Mouse (Mus musculus) cerebellum, adult 18-20 months (tissue): ENCODE data around the gene E130208F15Rik.

Experiments
- DNase-seq, 2 experiments: peaks; one replicate each; pipeline ENCODE4 v3.0.0; 2021

Gene E130208F15Rik

DNA sequence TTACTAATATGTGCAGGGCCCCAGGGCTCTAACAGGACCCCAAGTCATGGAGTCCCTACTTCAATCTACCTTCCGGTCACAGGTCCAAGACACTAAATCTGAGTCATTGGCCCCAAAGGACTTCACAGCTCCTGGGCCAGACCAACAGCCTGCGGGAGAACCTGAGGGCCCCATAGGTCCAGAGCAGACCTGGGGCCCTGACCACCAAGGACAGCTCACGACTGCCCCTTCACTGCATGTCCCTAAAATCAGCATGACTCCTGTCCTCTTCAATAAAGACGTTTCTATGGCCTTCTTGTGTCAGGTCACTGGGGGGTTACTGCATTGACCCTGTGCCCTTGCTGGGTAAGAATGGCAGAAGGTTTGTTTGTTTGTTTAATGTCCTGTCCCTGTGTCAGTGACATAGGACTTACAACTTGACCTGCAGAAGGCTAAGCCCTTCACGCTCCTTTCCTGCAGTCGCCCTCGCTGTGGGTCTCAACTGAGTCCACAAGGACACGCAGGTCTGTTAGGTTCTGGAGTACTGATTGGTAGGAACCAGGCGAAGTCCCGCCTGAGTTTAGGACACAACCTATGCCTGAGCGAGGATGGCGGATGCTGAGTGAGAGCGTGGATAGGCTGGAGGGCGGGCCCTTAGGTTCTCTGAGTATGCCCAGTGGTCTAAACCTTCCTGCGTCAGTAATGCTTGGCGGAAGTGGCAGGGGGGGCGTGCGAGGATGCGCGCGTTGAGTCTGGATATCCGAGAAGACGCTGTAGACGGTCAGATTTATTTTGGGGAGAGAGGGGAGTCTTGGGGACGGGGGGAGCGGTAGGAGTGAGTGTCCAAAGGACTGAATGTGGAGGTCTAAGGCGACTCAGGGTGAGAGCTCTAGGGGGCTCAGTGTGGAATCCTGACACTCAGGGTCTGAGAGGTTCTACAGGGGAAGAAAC lies 13.2 kb upstream of the E130208F15Rik start, which contains the start of gene Alkbh6:
Alkbh6 (plus strand) TSS at position 642 of the 930 bp plus-strand sequence.
- DNase-seq, result peak; percentile 91 to 99

DNA sequence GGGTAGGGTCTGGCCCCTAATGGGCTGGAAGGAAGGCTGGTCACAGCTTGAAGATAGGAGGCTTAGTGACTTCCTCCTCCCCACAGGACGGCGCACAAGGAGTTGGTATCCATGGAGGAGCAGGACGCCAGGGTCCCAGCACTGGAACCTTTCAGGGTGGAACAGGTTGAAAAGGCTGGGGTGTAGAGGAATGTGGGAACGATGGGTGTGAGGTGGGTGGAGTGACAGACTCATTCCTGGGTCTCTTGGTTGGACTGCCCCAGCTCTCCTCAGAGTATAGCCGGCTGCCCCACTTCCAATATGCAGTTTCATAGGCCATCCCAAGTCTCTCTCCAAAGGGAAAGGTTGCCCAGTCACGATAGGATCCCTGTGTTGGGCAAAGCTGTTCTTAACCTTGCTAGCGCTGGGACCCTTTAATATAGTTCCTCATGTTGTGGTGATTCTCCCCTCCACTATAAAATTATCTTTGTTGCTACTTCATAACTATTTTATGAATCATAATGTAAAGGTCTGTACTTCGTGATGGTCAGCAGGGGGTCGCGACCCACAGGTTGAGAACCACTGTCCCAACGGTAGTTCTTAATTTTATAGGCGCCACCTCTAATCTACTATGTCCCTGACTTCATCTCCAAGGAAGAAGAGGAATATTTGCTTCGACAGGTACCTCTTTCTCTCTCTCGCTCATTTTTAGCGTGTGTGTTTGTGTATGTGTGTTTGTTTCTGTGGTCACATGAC lies 12.0 kb upstream of the E130208F15Rik start:
- DNase-seq, result no peak

DNA sequence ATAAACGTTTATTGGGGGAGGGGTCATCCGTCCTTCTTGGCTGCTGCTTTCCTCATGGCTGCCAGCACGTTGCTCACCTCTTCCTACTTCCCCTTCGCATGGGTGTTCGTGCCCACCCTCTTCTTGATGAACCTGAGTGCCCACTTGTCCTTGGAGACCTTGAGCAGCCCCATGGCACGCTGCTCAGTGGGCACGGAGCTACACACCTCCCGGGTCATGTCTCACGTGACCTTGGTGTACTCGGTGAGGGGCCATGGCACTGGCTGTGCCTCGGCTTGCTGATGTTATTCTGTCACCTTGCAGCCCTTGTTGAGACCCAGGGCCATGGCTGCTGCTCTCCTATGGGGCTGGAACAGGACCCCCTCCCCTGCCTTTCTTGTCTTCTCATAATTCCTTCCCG lies 11.4 kb upstream of the E130208F15Rik start:
- DNase-seq, result no peak

DNA sequence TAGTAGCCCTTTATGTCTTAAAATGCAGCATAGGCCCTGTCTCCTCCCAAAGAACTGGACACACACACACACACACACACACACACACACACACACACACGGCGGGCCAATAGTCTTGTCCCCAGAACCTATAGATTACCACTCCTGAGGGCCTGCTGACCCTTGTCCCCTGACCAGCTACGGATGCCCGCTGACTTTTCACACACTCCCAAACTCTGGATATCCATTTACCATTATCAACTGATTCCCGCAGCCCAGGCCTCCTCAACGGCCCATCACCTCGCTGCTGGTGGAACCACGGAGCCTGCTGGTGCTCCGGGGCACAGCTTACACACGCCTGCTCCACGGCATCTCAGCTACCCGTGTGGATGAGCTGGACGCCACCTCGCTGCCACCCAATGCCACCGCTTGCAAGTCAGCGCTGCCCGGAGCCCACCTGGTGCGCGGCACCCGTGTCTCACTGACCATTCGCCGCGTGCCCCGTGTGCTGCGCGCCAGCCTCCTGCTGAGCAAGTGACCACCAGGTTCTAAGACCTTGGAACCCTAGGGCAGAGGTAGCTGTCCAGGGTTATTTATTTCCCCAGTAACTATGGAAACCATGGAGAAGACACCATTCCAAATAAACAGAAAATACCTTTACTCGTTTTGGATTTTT lies 7.7 kb upstream of the E130208F15Rik start:
- peak in 1 of 2 experiments; percentile 23 for DNase-seq

DNA sequence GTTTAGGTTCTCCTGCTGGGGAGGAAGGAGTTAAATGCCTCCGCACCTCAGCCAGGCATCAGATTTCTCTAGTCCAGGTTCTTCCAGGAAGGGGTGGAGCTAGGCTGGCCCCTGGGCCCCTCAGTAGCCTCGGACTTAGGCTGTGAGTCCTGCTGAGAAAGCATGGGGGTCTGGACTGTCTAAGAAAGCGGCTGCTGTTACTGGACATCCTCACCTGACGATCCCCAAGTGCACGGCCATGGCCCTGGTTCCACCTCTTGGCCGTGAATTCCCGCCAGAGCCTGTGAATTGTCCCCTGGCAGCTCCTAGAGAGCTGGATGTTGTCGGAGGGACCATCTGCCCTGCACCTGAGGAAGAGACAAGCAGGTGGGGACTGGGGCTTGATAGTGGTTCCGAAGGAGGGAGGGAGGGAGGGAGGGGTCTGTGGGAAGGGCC lies 6.8 kb upstream of the E130208F15Rik start, which contains the start of gene Syne4:
Syne4 (plus strand) TSS at position 87 of the 435 bp plus-strand sequence.
- peak in 1 of 2 experiments; percentile 46 for DNase-seq

DNA sequence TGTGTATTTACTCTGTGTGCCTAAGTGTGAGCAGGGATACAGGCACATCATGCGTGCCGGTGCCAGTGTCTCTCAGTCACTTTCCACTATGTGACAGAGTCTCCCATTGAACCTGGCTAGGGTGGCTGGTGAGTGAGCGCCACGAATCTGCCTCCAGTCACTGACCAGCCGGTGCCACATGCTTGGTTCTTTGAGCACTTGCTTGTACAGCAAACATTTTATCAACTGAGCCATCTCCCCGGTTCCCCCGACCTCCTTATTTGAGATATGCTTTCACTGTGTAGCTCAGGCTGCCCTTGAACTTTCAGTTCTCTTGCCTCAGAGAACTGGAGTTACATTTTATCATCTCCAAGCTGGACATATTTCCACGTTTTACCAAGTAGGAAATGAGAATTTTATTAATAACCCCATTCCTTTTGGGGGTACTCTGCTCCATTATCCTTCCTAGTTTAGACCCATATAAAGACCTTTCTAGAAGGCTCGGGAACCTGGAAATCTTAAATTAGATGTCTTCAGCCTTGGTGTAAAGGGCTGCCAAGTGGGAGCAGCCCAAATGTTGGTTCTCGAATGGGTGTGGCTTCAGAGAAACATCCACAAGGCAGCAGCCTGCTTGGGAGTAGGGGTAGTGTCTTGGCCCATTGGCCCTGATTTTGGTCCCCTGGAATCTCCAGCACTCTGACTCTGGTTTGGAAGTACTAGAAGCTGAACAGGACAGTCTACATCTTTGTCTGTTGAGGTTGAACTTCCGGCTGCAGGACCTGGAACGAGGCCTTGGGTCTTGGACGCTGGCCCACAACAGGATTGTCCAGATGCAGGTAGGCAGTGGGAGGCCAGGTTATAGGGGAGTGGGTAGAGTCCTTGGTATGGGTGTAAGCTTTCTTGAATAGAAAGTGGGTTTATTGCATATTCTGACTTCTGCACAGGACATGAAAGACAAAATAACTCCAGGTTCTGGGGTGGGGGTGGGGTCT lies 5.7 kb upstream of the E130208F15Rik start:
- peak in 1 of 2 experiments; percentile 38 for DNase-seq

DNA sequence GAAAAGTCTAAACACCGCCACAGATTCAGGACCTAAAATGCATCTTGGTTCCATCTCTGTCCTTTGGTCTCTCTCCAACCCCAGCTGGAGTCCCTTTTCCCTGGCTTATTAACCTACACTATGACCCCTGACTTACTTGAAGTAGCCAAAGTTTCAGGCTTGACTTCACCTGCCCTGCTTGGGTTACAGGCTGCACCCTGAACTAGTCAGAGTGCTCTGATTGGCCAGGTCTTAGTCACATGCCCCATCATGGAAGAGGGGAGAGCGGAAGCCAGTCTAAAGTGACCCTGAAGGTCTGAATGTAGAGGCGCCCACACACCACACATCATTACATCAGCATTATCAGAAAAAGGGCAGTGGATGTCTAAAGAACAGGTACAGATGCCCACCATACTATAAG lies 3.4 kb upstream of the E130208F15Rik start:
- no peak for DNase-seq

DNA sequence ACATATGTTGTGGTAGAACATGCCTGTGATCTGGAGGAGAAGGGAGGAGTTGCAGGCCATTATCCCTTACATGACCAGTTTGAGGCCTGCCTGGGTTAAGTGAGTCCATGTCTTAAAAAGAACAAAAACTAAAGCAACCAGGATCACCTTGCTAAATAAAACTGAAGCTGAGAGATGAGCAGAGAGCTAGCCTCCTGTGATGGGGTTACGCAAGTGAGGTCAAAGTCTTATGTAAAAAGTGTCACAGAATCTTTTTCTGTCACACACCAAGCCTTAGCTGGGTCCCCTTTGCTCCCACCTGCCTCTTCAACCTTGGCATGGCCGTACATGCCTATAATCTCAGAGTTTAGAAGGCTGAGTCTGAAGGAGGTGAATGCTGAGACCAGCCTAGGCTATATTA lies 594 bp upstream of the E130208F15Rik start:
- DNase-seq, result no peak

DNA sequence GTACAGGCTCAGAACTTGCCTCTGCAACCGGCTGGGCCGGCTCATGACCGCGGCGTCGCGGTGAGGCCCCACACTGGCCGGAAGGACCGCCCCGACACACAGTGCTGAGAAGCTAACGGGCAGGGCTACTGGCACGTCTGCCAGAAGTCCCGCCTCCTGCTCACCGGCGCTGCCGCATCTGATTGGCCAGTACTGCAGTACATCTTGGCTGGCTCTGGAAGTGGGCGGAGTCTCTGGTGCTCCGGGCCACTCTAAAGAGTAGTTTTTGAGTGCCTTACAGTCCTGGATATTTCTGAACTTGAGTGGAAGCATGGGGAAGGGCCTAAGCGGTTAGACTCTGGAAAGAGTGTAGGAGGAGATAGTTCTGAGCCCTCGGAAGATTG lies 736 bp downstream of the E130208F15Rik start:
- DNase-seq, result peak; percentile 97 to 99

DNA sequence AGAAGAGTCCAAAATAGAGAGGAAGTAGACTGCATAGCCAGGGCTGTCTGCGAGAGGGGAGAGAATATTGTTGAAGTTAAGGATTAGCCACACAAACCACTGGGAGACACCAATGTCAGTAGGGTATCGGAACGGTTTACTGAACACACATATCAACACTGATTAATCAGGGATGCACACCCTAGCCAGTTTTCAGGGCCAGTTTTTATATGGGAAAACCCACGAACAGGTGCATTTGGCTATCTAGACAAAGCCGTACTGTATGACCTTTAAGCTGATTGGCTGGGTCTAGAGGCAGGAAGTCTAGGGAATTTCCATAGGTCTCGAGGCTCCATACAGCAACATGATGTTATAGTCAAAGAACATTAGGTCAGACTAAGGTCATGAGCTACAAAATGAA lies 1.3 kb downstream of the E130208F15Rik start:
- DNase-seq, result no peak

DNA sequence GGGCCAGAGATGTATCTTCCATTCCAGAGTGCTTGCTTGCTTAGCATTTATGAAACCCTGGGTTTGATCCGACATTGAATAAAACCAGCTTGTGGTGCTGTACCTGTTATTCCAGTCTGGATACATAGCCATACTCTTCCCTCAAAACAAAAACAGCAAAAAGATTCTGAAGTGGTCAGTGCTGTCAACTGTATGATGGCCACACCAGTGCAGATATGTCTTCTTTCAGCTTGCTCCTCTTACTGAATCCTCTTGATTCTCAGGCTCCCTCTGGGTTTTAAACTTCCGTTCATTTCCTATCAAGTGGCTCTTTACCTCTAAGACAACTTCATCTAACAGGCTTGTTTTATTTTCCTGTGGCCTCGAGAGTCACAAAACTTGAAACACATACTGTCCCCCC lies 2.3 kb downstream of the E130208F15Rik start, which contains the start of gene Sdhaf1:
Sdhaf1 (minus strand) TSS at position 101 of the 400 bp plus-strand sequence.
- DNase-seq, result no peak

DNA sequence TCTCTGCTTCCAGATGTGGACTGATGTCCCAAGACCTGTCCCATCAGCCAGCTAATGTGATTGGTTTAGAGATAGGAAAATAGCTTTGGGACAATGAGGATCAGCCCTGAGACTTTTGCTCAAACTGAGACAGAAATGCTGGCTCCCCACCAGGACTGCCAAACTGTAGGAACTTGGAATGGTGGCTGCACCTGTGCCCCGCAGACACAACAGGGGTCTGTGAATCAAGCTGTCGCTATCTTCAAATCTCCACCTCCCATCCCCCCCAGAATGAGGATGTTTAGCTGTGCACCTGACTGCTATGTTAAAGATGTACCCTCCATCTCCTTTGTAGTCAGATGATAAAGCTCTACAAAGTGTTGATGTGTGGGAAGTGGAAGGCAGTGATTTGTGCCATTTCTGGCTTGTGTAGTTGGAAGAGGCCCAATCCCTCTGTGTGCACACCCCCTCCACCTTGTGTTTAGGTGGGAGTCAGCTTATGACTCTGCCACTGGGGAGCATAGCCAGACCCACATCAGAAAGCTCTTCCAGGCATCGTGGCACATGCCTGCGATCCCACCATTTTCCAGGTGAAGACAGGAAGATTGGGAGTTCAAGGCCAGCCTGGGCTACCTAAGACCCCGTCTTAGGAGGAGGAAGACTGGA lies 2.9 kb downstream of the E130208F15Rik start:
- no peak for DNase-seq

DNA sequence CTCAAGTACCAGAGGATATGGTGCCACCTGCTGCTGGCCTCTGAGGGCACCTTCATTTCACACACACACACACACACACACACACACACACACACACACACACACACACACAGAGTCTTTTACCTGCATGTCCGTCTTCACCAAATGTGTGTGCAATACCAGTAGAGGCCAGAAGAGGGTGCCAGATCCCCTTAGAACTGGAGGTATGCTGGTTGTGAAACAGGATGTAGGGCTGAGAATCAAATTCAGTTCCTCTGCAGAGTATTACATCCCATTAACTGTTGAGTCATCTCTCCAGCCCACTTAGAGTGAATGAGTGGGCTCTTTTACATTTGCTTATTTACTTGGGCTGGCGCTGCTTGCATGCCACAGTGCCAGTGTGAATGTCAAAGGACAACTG lies 3.8 kb downstream of the E130208F15Rik start:
- no peak for DNase-seq

DNA sequence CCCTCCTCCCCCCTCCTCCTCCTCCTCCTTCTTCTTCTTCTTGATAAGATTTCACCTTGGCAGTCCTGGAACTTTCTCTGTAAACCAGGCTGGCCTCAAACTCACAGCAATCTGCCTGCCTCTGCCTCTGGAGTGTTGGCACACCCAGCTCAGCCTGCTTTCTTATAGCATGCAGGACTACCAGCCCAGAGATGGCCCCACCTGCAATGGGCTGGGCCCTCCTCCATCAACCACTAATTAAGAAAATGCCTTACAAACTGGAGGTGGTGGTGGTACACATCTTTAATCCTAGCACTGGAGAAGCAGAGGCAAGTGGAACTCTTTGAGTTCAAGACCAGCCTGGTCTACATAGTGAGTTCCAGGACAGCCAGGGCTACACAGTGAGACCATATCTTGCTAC lies 4.9 kb downstream of the E130208F15Rik start:
- peak in 1 of 2 experiments; percentile 26 for DNase-seq

DNA sequence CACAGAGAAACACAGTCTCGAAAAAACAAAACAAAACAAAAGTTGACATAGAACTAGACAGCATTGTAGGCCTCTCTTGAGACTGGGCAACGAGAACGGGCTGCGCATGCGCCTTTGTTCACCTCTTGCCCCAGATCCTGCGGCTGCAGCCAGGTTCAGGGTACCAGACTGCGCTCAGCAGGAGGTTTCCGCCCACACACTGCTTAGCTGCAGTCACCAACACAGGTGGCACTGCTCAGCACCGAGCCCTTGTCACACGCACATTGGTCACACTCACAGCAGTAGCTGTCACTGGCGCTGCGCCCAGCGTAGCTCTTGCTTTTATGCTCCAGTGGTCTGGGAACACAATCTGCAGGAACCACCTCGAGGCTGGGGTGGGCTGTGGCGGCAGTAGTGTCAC lies 5.6 kb downstream of the E130208F15Rik start:
- DNase-seq, result peak; percentile 96 to 97

DNA sequence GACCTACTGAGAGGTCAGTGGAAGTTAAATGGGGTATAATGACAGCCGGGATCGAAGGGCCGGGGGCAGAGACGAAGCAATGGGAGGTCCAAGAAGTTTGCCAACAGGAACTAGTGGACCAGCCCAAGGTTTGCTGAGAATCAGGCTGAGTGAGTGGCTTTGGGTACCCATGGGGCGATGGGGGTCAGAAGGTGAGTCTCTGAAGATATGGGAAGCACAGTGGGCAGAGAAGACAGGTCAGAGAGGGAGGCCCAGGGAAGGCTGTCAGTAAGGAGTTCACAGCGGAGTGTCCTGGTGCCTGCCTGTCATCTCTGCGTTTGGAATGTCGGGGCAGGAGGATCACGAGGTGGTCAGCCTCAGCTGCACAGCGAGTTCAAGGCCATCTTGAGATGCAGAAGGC lies 6.8 kb downstream of the E130208F15Rik start:
- no peak for DNase-seq

DNA sequence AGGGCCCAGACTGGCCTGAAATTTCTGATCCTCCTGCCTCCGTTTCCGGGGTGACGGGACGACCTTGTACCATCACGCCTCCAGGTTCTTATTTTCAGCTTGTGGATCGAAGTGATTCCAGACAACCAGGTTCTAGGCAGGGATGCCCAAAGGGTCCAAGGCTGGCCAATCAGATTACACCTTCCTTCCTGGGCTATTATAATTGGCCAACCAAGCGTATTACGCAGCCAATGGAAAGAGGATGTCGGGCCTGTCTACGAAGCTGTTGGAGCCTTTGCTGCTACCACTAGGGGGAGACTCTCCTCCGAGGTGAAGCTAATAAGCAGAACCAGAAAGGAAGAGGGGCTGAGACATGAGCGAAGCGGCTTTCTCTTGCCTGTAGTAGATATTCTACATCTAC lies 10.3 kb downstream of the E130208F15Rik start:
- peak; percentile 90 to 97 for DNase-seq

DNA sequence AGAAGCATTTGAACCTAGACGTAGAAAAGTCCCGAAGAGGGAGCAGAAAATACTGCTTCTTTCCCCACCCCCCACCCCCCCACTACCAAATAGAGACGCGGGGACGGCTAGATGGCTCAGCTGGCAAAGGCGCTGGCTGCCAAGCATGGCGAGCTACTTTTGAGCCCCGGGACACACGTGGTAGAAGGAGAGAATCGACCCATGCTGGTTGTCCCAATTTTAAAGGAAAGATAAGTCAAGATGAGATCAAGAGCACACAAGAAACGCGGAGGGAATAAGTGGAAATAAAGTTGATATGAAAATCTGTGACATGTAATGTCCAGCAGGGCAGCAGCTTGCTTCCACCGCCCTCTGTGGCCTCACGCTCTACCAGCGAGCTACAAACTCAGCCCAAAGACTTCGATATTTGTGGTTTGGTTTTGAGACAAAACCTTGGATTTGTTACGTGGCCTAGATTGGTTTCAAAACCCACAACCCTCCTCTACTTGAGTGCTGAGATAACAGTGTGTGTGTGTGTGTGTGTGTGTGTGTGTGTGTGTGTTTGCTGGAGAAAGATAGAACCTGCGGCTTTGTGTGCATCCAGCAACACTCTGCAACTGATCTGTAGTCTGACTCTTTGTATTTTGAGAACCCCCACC lies 11.2 kb downstream of the E130208F15Rik start:
- DNase-seq, result peak in 1 of 2 experiments; percentile 56

DNA sequence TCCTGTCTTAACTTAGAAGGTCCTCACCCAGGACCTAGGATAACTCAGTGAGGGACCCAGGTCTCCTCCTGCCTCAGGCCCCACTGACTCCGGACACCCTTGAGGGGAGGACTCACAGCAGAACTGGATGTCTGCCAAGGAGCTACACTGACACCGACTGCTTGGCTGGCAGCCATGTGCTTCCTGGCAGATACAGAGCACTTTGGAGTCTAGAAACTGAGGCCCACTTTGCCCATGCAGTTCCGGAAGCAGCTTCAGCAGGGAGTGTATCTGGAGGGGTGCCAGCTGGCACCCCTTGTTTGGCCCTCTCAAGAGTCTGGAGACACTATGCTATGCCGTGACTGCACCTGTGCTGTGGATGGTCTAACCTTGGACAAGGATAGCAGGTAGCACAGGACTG lies 11.9 kb downstream of the E130208F15Rik start:
- peak; percentile 83 to 88 for DNase-seq

DNA sequence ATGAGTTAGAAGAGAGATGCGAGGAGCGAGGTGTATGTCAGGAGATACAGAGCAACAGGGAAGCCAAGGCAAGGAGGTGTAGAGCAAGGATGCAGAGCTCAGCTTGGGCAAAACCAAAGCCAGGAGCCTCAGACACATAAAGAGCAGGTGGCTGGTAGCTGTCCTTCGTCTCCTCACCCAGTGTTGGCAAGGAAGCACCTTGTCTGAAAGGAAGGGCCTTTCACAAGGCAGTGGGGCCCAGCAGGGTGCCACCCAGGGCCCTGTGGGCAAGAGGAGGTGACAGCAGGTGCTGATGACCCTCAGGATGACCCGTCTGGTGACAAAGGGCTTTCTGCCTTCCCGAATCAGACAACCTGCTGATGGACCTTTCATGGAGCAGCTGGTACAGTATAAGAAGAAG lies 13.0 kb downstream of the E130208F15Rik start:
- peak in 1 of 2 experiments; percentile 52 for DNase-seq

DNA sequence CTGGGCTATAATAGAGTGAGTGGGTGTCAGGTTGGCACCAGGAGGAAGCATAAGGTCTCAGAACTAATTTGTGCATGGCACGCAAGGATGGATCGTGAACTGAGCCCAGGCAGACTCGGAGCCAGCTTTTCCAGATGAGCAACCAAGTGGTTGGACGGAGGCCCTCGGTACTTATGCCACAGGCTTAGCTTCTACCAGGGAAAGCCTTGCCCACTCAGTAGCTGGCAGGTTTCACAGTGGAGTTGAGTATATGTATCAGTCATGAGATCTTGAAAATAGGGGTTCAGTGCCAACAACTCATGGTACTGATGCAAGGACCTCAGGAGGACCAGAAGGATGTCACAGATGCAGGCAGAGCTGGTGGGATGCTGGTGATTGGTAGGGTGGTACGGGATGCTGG lies 14.1 kb downstream of the E130208F15Rik start:
- DNase-seq, result no peak
